Mouse (Mus musculus): ENCODE measurements around the gene Iqcf5.

GRCm38 (mm10) chr9:106470991-106471750 lies 43.2 kb upstream of the Iqcf5 start:
- TF ChIP-seq CTCF (IDR thresholded peaks at IDR 0.05; ENCODE audit: borderline replicate concordance, insufficient read depth, low read length) (no peak), POLR2A (IDR thresholded peaks at IDR 0.05; ENCODE audit: low read depth, low read length) (no peak; the same call in 1 of the 2 replicates)

All from embryonic fibroblast, embryonic 13.5 days (primary cell).